Mouse (Mus musculus) heart, embryonic 12.5 days (tissue): ENCODE measurements around the gene Dock2. TPM values are rescaled to one million over a fixed set of nuclear protein-coding genes. Genes with fewer than 3 reads are reported as not detected.
"Not testable (repeated sequence)": the region's sequence is repeated elsewhere in the genome, so short reads cannot be mapped to it uniquely, and the experiment has no call there.

Experiments
- ATAC-seq: fragments of 200-750 bp; cut with Nextera tagmentation; 2 replicates; pipeline ENCODE4 v1.8.0; 2017; ENCODE audit warnings: moderate TSS enrichment, moderate library complexity; ENCODE audit not compliant: insufficient number of reproducible peaks, low FRiP score
- H3K27ac ChIP-seq: fragments of 300-500 bp; sonication (generic); 2 replicates; pipeline ENCODE4 v1.5.1; 2016; ENCODE audit warnings: mild to moderate bottlenecking, moderate library complexity; ENCODE audit not compliant: poor library complexity, severe bottlenecking
- H3K27me3 ChIP-seq: fragments of 300-500 bp; sonication (generic); replicated peaks from 2 replicates; pipeline ENCODE4 v1.6.1; 2016; ENCODE audit warnings: mild to moderate bottlenecking, moderate library complexity
- H3K36me3 ChIP-seq: fragments of 300-500 bp; sonication (generic); 2 replicates; pipeline ENCODE4 v1.6.1; 2016; ENCODE audit warnings: mild to moderate bottlenecking, moderate library complexity
- H3K4me1 ChIP-seq: fragments of 300-500 bp; sonication (generic); replicated peaks from 2 replicates; pipeline ENCODE4 v1.6.1; 2016; ENCODE audit warnings: mild to moderate bottlenecking
- H3K4me2 ChIP-seq: fragments of 300-500 bp; sonication (generic); 2 replicates; pipeline ENCODE4 v1.6.1; 2016; ENCODE audit warnings: mild to moderate bottlenecking, moderate library complexity
- H3K4me3 ChIP-seq: fragments of 300-500 bp; sonication (generic); 2 replicates; pipeline ENCODE4 v1.5.1; 2016; ENCODE audit warnings: mild to moderate bottlenecking
- H3K9ac ChIP-seq: fragments of 300-500 bp; sonication (generic); 2 replicates; pipeline ENCODE4 v1.6.1; 2016; ENCODE audit warnings: mild to moderate bottlenecking, moderate library complexity
- H3K9me3 ChIP-seq: fragments of 300-500 bp; sonication (generic); replicated peaks from 2 replicates; pipeline ENCODE4 v1.6.1; 2016; ENCODE audit warnings: mild to moderate bottlenecking, moderate library complexity
- WGBS: fragments of 180-500 bp; shearing (Covaris S2); methylation state at CpG from one replicate; pipeline ENCODE4 v1.1.7; 2016; 5-methylcytosine and 5-hydroxymethylcytosine counted together
- polyA plus RNA-seq: library from polyadenylated mRNA; unstranded; fragments of >200 nt; fragmentation: Nextera tagmentation; extraction: Ambion mirVana; gene quantifications from 2 replicates; pipeline ENCODE4 v1.2.1, GENCODE M21; 2016

Gene Dock2
- polyA plus RNA-seq, 1 experiment from 2014 or later, result 0.42 TPM

GRCm38 (mm10) chr11:34239691-34240090 lies 544.0 kb downstream of the Dock2 start:
- WGBS, result 63% methylated on average over 2 of the region's 2 CpGs
- Histone ChIP-seq H3K9ac (no peak overlapping the region), H3K36me3 (no peaks in the 10 kb centered on the region), H3K9me3 (peaks cover 3% of the 10 kb centered on the region; the same call in 1 of the 2 replicates), H3K27me3 (no peaks in the 10 kb centered on the region), H3K27ac (no peak overlapping the region), H3K4me2 (no peak overlapping the region), H3K4me3 (no peak overlapping the region), H3K4me1 (no peaks in the 10 kb centered on the region)
- ATAC-seq, result no peak

GRCm38 (mm10) chr11:34236885-34237284 lies 546.8 kb downstream of the Dock2 start:
- Histone ChIP-seq H3K36me3 (no peaks in the 10 kb centered on the region), H3K27ac (no peak overlapping the region), H3K9me3 (no peaks in the 10 kb centered on the region), H3K4me3 (no peak overlapping the region), H3K9ac (no peak overlapping the region), H3K27me3 (no peaks in the 10 kb centered on the region), H3K4me1 (no peaks in the 10 kb centered on the region), H3K4me2 (no peak overlapping the region)
- 78% methylated on average over 6 of the region's 6 CpGs for WGBS
- no peak for ATAC-seq

- H3K4me2 ChIP-seq, result no peak overlapping the region
- 0 out of 2 replicates have a peak, but pooled peaks cover 4% of the 10 kb centered on the region for H3K27me3 ChIP-seq
- 42% methylated on average over 5 of the region's 5 CpGs for WGBS
- no peaks in the 10 kb centered on the region for H3K4me1 ChIP-seq
- no peak overlapping the region for H3K4me3 ChIP-seq
- H3K27ac ChIP-seq, result no peak overlapping the region
- H3K9me3 ChIP-seq, result no peaks in the 10 kb centered on the region
- H3K9ac ChIP-seq, result no peak overlapping the region
- no peak for ATAC-seq
- H3K36me3 ChIP-seq, result no peaks in the 10 kb centered on the region
Observed at GRCm38 (mm10) chr11:34236091-34236759, 547.5 kb downstream of the Dock2 start.

- WGBS, result 34% methylated on average over 6 of the region's 6 CpGs
- Histone ChIP-seq H3K9me3 (no peaks in the 10 kb centered on the region), H3K4me1 (no peaks in the 10 kb centered on the region), H3K36me3 (no peaks in the 10 kb centered on the region), H3K4me3 (no peak overlapping the region), H3K4me2 (no peak overlapping the region), H3K27me3 (0 out of 2 replicates have a peak, but pooled peaks cover 4% of the 10 kb centered on the region), H3K27ac (no peak overlapping the region), H3K9ac (no peak overlapping the region)
- ATAC-seq, result 0 out of 2 replicates have a peak, but pooled peaks have one; percentile 9
Observed at GRCm38 (mm10) chr11:34228758-34229364, 554.8 kb downstream of the Dock2 start.

- ATAC-seq, result no peak
- WGBS, result 42% methylated on average over 1 of the region's 1 CpGs
Observed at GRCm38 (mm10) chr11:34227180-34227579, 556.5 kb downstream of the Dock2 start.

GRCm38 (mm10) chr11:34220596-34220995 lies 563.1 kb downstream of the Dock2 start:
- ATAC-seq, H3K27me3 ChIP-seq, H3K36me3 ChIP-seq, H3K9ac ChIP-seq, H3K4me1 ChIP-seq, H3K27ac ChIP-seq, H3K4me3 ChIP-seq, H3K4me2 ChIP-seq, H3K9me3 ChIP-seq: not testable (repeated sequence)
- WGBS, result 90% methylated on average over 4 of the region's 4 CpGs

More at GRCm38 (mm10) chr11:34227180-34227579, 556.5 kb downstream of the Dock2 start:
- 0 out of 2 replicates have a peak, but pooled peaks cover 4% of the 10 kb centered on the region for H3K27me3 ChIP-seq
- no peak overlapping the region for H3K4me3 ChIP-seq
- no peak overlapping the region for H3K27ac ChIP-seq
- no peaks in the 10 kb centered on the region for H3K4me1 ChIP-seq
- no peak overlapping the region for H3K9ac ChIP-seq
- no peaks in the 10 kb centered on the region for H3K36me3 ChIP-seq
- H3K4me2 ChIP-seq, result no peak overlapping the region
- no peaks in the 10 kb centered on the region for H3K9me3 ChIP-seq

GRCm38 (mm10) chr11:34212853-34213252 lies 570.8 kb downstream of the Dock2 start:
- Histone ChIP-seq H3K9me3 (no peaks in the 10 kb centered on the region), H3K4me1 (no peaks in the 10 kb centered on the region), H3K9ac (no peak overlapping the region), H3K4me2 (no peak overlapping the region), H3K4me3 (no peak overlapping the region), H3K27me3 (no peaks in the 10 kb centered on the region; the same call in 1 of the 2 replicates), H3K27ac (no peak overlapping the region), H3K36me3 (no peaks in the 10 kb centered on the region)
- 19% methylated on average over 5 of the region's 5 CpGs for WGBS
- ATAC-seq, result no peak

- no peaks in the 10 kb centered on the region for H3K9me3 ChIP-seq
- WGBS, result 66% methylated on average over 10 of the region's 10 CpGs
- no peak within 1 kb of the TSS for H3K9ac ChIP-seq
- H3K36me3 ChIP-seq, result no peaks in the 10 kb centered on the region
- ATAC-seq, result no peak
- no peak within 1 kb of the TSS for H3K4me3 ChIP-seq
- H3K4me1 ChIP-seq, result no peaks in the 10 kb centered on the region
- no peaks in the 10 kb centered on the region; the same call in 1 of the 2 replicates for H3K27me3 ChIP-seq
- H3K27ac ChIP-seq, result no peak within 1 kb of the TSS
- no peak within 1 kb of the TSS for H3K4me2 ChIP-seq
Observed at GRCm38 (mm10) chr11:34207989-34208388, 575.7 kb downstream of the Dock2 start, which contains the start of gene Foxi1. TSS of gene Foxi1 (minus strand) at chr11:34208089.

GRCm38 (mm10) chr11:34202769-34203168 lies 580.9 kb downstream of the Dock2 start:
- H3K9ac ChIP-seq, result no peak overlapping the region
- no peak overlapping the region for H3K4me3 ChIP-seq
- H3K27me3 ChIP-seq, result no peaks in the 10 kb centered on the region
- no peaks in the 10 kb centered on the region for H3K4me1 ChIP-seq
- H3K36me3 ChIP-seq, result no peaks in the 10 kb centered on the region
- H3K27ac ChIP-seq, result no peak overlapping the region
- H3K9me3 ChIP-seq, result no peaks in the 10 kb centered on the region
- H3K4me2 ChIP-seq, result no peak overlapping the region
- ATAC-seq, result no peak
- 46% methylated on average over 1 of the region's 1 CpGs for WGBS

- no peak overlapping the region for H3K4me3 ChIP-seq
- no peak overlapping the region for H3K9ac ChIP-seq
- 76% methylated on average over 3 of the region's 3 CpGs for WGBS
- no peak overlapping the region for H3K4me2 ChIP-seq
- no peak overlapping the region for H3K27ac ChIP-seq
- H3K4me1 ChIP-seq, result peaks cover 7% of the 10 kb centered on the region; the same call in 1 of the 2 replicates
- no peaks in the 10 kb centered on the region for H3K27me3 ChIP-seq
- H3K9me3 ChIP-seq, result no peaks in the 10 kb centered on the region
- H3K36me3 ChIP-seq, result no peaks in the 10 kb centered on the region
- ATAC-seq, result no peak
Observed at GRCm38 (mm10) chr11:34195142-34195541, 588.5 kb downstream of the Dock2 start.

- Histone ChIP-seq H3K27me3 (no peaks in the 10 kb centered on the region), H3K4me1 (peaks cover 7% of the 10 kb centered on the region; the same call in 1 of the 2 replicates), H3K36me3 (no peaks in the 10 kb centered on the region), H3K4me2 (no peak overlapping the region), H3K27ac (no peak overlapping the region), H3K9me3 (no peaks in the 10 kb centered on the region), H3K9ac (no peak overlapping the region), H3K4me3 (no peak overlapping the region)
- ATAC-seq, result no peak
- 42% methylated on average over 9 of the region's 9 CpGs for WGBS
Observed at GRCm38 (mm10) chr11:34194158-34194941, 589.3 kb downstream of the Dock2 start.
